Mouse (Mus musculus): ENCODE measurements around the gene Mettl13.

GRCm38 (mm10) chr1:162563236-162563635 lies 14.9 kb upstream of the Mettl13 start:
- TF ChIP-seq POLR2A (IDR thresholded peaks at IDR 0.05; ENCODE audit: low read depth, low read length): no peak
- TF ChIP-seq CTCF (IDR thresholded peaks at IDR 0.05; ENCODE audit: borderline replicate concordance, insufficient read depth, low read length): no peak

Data from embryonic fibroblast, embryonic 13.5 days (primary cell).